Comparison of ENCODE assay signal across 10 mouse cellular contexts in genomic region chr2:152805111-152805490, GRCm38 (mm10). TPM values are rescaled to one million over a fixed set of nuclear protein-coding genes. Genes with fewer than 3 reads are reported as not detected.
A peak's percentile ranks its signal among the peaks of the same experiment; 100 is the strongest.
DNase-seq lines count a peak whose midpoint lies in the region; ATAC-seq and TF ChIP-seq lines count a peak whose summit lies in the region.
"Had no signal": no experiment of that assay in that cellular context is flagged by ENCODE, and none has a peak within 500 bp of the region (broad histone marks: within the 10 kb centered on the region; RNA-seq: fewer than 3 reads in every experiment).

No protein-coding gene starts in this region.

- ATAC-seq in heart, embryonic 13.5 days (ENCODE audit: extremely low read depth, insufficient number of reproducible peaks, low FRiP score, low TSS enrichment), result no peak
- ATAC-seq in midbrain, embryonic 12.5 days (ENCODE audit: low FRiP score, low read depth), result no peak
- ATAC-seq in midbrain, embryonic 16.5 days, result no peak
- ATAC-seq in intestine, postnatal 0 days, result no peak
- no peak for ATAC-seq in stomach, embryonic 15.5 days (ENCODE audit: insufficient read depth, low FRiP score, low read depth)

- peak overlapping the region; percentile 44 for H3K4me2 ChIP-seq in heart, embryonic 13.5 days
- no peak overlapping the region for H3K4me2 ChIP-seq in midbrain, embryonic 12.5 days (replicated peaks)
- H3K4me2 ChIP-seq in midbrain, embryonic 16.5 days (ENCODE audit: low read length), result no peak overlapping the region
- no peak overlapping the region for H3K4me2 ChIP-seq in intestine, postnatal 0 days (replicated peaks; ENCODE audit: low read depth)
- H3K4me2 ChIP-seq in stomach, embryonic 15.5 days, result no peak overlapping the region

- no peaks in the 10 kb centered on the region for H3K9me3 ChIP-seq in heart, embryonic 13.5 days
- no peaks in the 10 kb centered on the region for H3K9me3 ChIP-seq in midbrain, embryonic 12.5 days
- H3K9me3 ChIP-seq in midbrain, embryonic 16.5 days (replicated peaks; ENCODE audit: control insufficient read depth, low read length, poor library complexity, severe bottlenecking), result no peaks in the 10 kb centered on the region
- no peaks in the 10 kb centered on the region for H3K9me3 ChIP-seq in intestine, postnatal 0 days (ENCODE audit: control insufficient read depth)
- no peaks in the 10 kb centered on the region for H3K9me3 ChIP-seq in stomach, embryonic 15.5 days
- H3K9me3 ChIP-seq: G1E had no signal

- DNase-seq in heart, postnatal 4 days, result no peak
- no peak for DNase-seq in embryo, embryonic 11 days
- DNase-seq in testis, postnatal 10 days (ENCODE audit: low spot score), result no peak
- DNase-seq: gastrocnemius, postnatal 10 days had no signal

- 48% methylated on average over 5 of the region's 5 CpGs for whole genome bisulfite sequencing in heart, embryonic 13.5 days
- WGBS in midbrain, embryonic 12.5 days, result 49% methylated on average over 5 of the region's 5 CpGs
- 37% methylated on average over 5 of the region's 5 CpGs for WGBS in midbrain, embryonic 16.5 days
- WGBS in intestine, postnatal 0 days, result 58% methylated on average over 5 of the region's 5 CpGs
- 56% methylated on average over 5 of the region's 5 CpGs for whole genome bisulfite sequencing in stomach, embryonic 15.5 days

- H3K27ac ChIP-seq in heart, embryonic 13.5 days (replicated peaks), result peak overlapping the region; percentile 58; the same call in 1 of the 2 replicates
- peak overlapping the region; percentile 52 for H3K27ac ChIP-seq in midbrain, embryonic 12.5 days (replicated peaks)
- H3K27ac ChIP-seq in midbrain, embryonic 16.5 days (ENCODE audit: low read length), result no peak overlapping the region
- H3K27ac ChIP-seq in intestine, postnatal 0 days (ENCODE audit: low read depth, low read length), result peak overlapping the region; percentile 31
- peak overlapping the region; percentile 86 for H3K27ac ChIP-seq in stomach, embryonic 15.5 days

- H3K36me3 ChIP-seq in heart, embryonic 13.5 days, result no peaks in the 10 kb centered on the region; the same call in 1 of the 2 replicates
- H3K36me3 ChIP-seq in midbrain, embryonic 12.5 days, result 0 out of 2 replicates have a peak, but pooled peaks cover 2% of the 10 kb centered on the region
- H3K36me3 ChIP-seq in midbrain, embryonic 16.5 days (ENCODE audit: control insufficient read depth, insufficient read depth, low read length), result no peaks in the 10 kb centered on the region
- no peaks in the 10 kb centered on the region for H3K36me3 ChIP-seq in intestine, postnatal 0 days (ENCODE audit: control insufficient read depth, insufficient read depth)
- no peaks in the 10 kb centered on the region for H3K36me3 ChIP-seq in stomach, embryonic 15.5 days

- H3K4me1 ChIP-seq in heart, embryonic 13.5 days, result peaks cover 58% of the 10 kb centered on the region
- H3K4me1 ChIP-seq in midbrain, embryonic 12.5 days, result peaks cover 25% of the 10 kb centered on the region
- peaks cover 5% of the 10 kb centered on the region for H3K4me1 ChIP-seq in midbrain, embryonic 16.5 days (ENCODE audit: control insufficient read depth, insufficient read depth, low read length)
- peaks cover 9% of the 10 kb centered on the region; the same call in 1 of the 2 replicates for H3K4me1 ChIP-seq in intestine, postnatal 0 days (replicated peaks; ENCODE audit: control insufficient read depth, insufficient read depth, low read length)
- H3K4me1 ChIP-seq in stomach, embryonic 15.5 days, result peaks cover 15% of the 10 kb centered on the region

- TF ChIP-seq CTCF in intestine, postnatal 0 days (IDR thresholded peaks at IDR 0.05; ENCODE audit: low read depth), result no peak

- H3K4me3 ChIP-seq in heart, embryonic 13.5 days, result no peak overlapping the region
- no peak overlapping the region for H3K4me3 ChIP-seq in midbrain, embryonic 12.5 days
- H3K4me3 ChIP-seq in midbrain, embryonic 16.5 days (ENCODE audit: low read depth, low read length), result no peak overlapping the region
- H3K4me3 ChIP-seq in intestine, postnatal 0 days (ENCODE audit: low read depth, low read length), result no peak overlapping the region
- no peak overlapping the region for H3K4me3 ChIP-seq in stomach, embryonic 15.5 days (replicated peaks)

- H3K27me3 ChIP-seq in heart, embryonic 13.5 days (replicated peaks), result no peaks in the 10 kb centered on the region
- no peaks in the 10 kb centered on the region for H3K27me3 ChIP-seq in midbrain, embryonic 12.5 days
- H3K27me3 ChIP-seq in midbrain, embryonic 16.5 days (ENCODE audit: control insufficient read depth, insufficient read depth, low read depth, low read length), result no peaks in the 10 kb centered on the region
- no peaks in the 10 kb centered on the region for H3K27me3 ChIP-seq in intestine, postnatal 0 days (replicated peaks; ENCODE audit: control insufficient read depth, insufficient read depth, low read length)
- no peaks in the 10 kb centered on the region for H3K27me3 ChIP-seq in stomach, embryonic 15.5 days (replicated peaks)

- peak overlapping the region; percentile 33 for H3K9ac ChIP-seq in heart, embryonic 13.5 days
- peak overlapping the region; percentile 20; the same call in 1 of the 2 replicates for H3K9ac ChIP-seq in midbrain, embryonic 12.5 days (replicated peaks)
- no peak overlapping the region for H3K9ac ChIP-seq in midbrain, embryonic 16.5 days (ENCODE audit: low read depth, low read length)
- H3K9ac ChIP-seq in intestine, postnatal 0 days (ENCODE audit: low read depth, low read length), result no peak overlapping the region
- no peak overlapping the region for H3K9ac ChIP-seq in stomach, embryonic 15.5 days

RNA-seq across cellular contexts. Expression of gene Bcl2l1, which starts 26.4 kb away (rescaled TPM):
- 59.6 and 62.8 TPM in 2 replicates for polyA plus RNA-seq in heart, embryonic 13.5 days (2015; fragmentation: Nextera tagmentation; extraction: Ambion mirVana)
- 10 to 100 TPM; 39.0 to 45.0 TPM for total RNA-seq in heart, postnatal 4 days (2021)
- polyA plus RNA-seq in midbrain, embryonic 12.5 days (2016; fragmentation: Nextera tagmentation; extraction: Ambion mirVana), result 156 and 168 TPM in 2 replicates
- polyA plus RNA-seq in midbrain, embryonic 16.5 days (2015; fragmentation: Nextera tagmentation; extraction: Ambion mirVana), result 186 and 194 TPM in 2 replicates
- 58.5 and 62.5 TPM in 2 replicates for polyA plus RNA-seq in intestine, postnatal 0 days (2015; fragmentation: Nextera tagmentation; extraction: Ambion mirVana)
- 69.8 and 75.7 TPM in 2 replicates for polyA plus RNA-seq in stomach, embryonic 15.5 days (2015; fragmentation: Nextera tagmentation; extraction: Ambion mirVana)

RNA-seq across cellular contexts. Expression of gene Tpx2, which starts 42.7 kb away (rescaled TPM):
- 51.1 and 55.5 TPM in 2 replicates for polyA plus RNA-seq in heart, embryonic 13.5 days (2015; fragmentation: Nextera tagmentation; extraction: Ambion mirVana)
- 10 to 100 TPM; 42.4 to 51.9 TPM for total RNA-seq in heart, postnatal 4 days (2021)
- polyA plus RNA-seq in midbrain, embryonic 12.5 days (2016; fragmentation: Nextera tagmentation; extraction: Ambion mirVana), result 109 and 113 TPM in 2 replicates
- polyA plus RNA-seq in midbrain, embryonic 16.5 days (2015; fragmentation: Nextera tagmentation; extraction: Ambion mirVana), result 10.5 and 11.1 TPM in 2 replicates
- polyA plus RNA-seq in intestine, postnatal 0 days (2015; fragmentation: Nextera tagmentation; extraction: Ambion mirVana), result 15.3 and 16.1 TPM in 2 replicates
- 66.5 TPM in 2 replicates for polyA plus RNA-seq in stomach, embryonic 15.5 days (2015; fragmentation: Nextera tagmentation; extraction: Ambion mirVana)

RNA-seq across cellular contexts. Expression of gene Cox4i2, which starts 51.1 kb away (rescaled TPM):
- polyA plus RNA-seq in heart, embryonic 13.5 days (2015; fragmentation: Nextera tagmentation; extraction: Ambion mirVana), result 11.8 and 13.4 TPM in 2 replicates
- 10 to 100 TPM; 13.7 to 15.1 TPM for total RNA-seq in heart, postnatal 4 days (2021)
- 3.2 and 3.9 TPM in 2 replicates for polyA plus RNA-seq in midbrain, embryonic 12.5 days (2016; fragmentation: Nextera tagmentation; extraction: Ambion mirVana)
- 5.0 and 5.4 TPM in 2 replicates for polyA plus RNA-seq in midbrain, embryonic 16.5 days (2015; fragmentation: Nextera tagmentation; extraction: Ambion mirVana)
- 9.3 and 9.5 TPM in 2 replicates for polyA plus RNA-seq in intestine, postnatal 0 days (2015; fragmentation: Nextera tagmentation; extraction: Ambion mirVana)
- 19.0 and 19.5 TPM in 2 replicates for polyA plus RNA-seq in stomach, embryonic 15.5 days (2015; fragmentation: Nextera tagmentation; extraction: Ambion mirVana)
- polyA plus RNA-seq: G1E had no signal

Comparison
In these comparisons a context has a peak if more than half of its experiments do, and no peak if none do; other contexts are left out.
1. H3K9ac ChIP-seq: peak in heart, embryonic 13.5 days (single experiment) and midbrain, embryonic 12.5 days (single experiment); none in midbrain, embryonic 16.5 days (single experiment), intestine, postnatal 0 days (single experiment) and stomach, embryonic 15.5 days (single experiment).